Mouse (Mus musculus): Measurements from ENCODE around the gene Foxred2. TPM values are rescaled to one million over a fixed set of nuclear protein-coding genes. Genes with fewer than 3 reads are reported as not detected.

Foxred2 gene
- polyA plus RNA-seq, 1 experiment: 2.4 TPM

DNA sequence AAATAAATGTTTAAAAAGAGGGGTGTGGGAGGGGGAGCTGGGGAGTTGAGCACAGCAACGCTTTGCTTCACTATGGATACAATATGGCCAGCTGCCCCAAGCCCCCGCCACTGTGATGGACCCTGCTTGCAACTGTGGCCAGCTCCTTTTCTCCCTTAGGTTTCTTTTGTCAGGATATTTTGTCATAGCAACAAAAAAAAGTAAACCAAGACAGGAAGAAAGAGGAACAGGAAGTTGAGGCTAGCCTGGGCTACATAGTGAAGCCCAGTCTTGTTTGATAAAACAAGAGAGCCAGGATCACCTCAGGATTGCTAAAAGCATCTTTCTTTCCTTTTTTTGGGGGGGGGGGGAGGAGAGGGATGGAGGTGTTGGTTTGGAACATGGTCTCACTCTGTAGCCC is 31.3 kb downstream of the Foxred2 start:
- WGBS: 98% methylated on average over 2 of the region's 2 CpGs
- TF ChIP-seq POLR2A (IDR thresholded peaks at IDR 0.05; ENCODE audit: borderline replicate concordance, extremely low read depth, low read depth, low read length): no peak
- no peak for TF ChIP-seq CTCF (IDR thresholded peaks at IDR 0.05; ENCODE audit: insufficient read depth, low read length)
- no peaks in the 10 kb centered on the region; the same call in 1 of the 2 replicates for H3K4me1 ChIP-seq (ENCODE audit: control insufficient read depth, insufficient read depth, low read length)

DNA sequence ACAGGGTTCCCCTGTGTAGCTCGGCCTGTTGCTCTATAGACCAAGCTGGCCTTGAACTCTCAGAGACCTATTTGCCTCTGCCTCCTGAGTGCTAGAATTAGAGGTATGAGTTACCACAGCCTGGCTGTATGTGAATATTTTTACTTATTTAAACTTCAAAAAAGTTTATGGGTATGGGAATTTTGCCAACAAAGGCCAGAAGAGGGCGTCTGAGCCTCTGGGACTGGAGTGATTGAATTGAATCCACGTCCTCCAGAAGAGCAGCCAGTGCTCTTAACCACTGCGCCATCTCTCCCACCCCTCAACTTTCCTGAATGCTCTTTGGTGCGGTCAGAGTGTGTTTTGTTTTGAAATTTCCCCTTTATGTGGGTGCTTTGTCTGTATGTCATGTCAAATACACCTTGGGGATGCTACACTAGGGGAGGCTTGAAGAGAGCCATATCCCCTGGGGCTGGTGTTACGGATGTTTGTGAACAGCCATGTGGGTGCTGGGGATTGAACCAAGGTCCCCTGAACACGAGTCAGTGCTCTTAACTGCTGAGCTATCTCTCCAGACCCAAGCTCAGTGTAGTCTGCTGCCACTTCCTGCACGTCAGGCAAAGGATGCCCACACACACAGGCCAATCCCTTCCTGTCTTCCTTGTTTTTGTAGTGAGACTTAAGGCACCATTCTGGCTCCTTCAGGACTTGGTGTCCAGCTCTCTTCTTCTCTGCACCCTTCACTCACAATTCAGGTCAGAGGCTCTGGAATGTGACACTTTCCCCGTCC is 33.1 kb downstream of the Foxred2 start:
- Histone ChIP-seq H3K4me1 (ENCODE audit: control insufficient read depth, insufficient read depth, low read length) (peaks cover 4% of the 10 kb centered on the region; the same call in 1 of the 2 replicates), H3K4me3 (replicated peaks; ENCODE audit: extremely low read depth, low read depth, low read length) (no peak overlapping the region)
- WGBS: 58% methylated on average over 9 of the region's 9 CpGs
- no peak for DNase-seq
- TF ChIP-seq POLR2A (IDR thresholded peaks at IDR 0.05; ENCODE audit: borderline replicate concordance, extremely low read depth, low read depth, low read length) (no peak), CTCF (IDR thresholded peaks at IDR 0.05; ENCODE audit: insufficient read depth, low read length) (no peak)

More for the DNA sequence above, 31.3 kb downstream of the Foxred2 start:
- H3K4me3 ChIP-seq (replicated peaks; ENCODE audit: extremely low read depth, low read depth, low read length): no peak overlapping the region
- no peak for DNase-seq

DNA sequence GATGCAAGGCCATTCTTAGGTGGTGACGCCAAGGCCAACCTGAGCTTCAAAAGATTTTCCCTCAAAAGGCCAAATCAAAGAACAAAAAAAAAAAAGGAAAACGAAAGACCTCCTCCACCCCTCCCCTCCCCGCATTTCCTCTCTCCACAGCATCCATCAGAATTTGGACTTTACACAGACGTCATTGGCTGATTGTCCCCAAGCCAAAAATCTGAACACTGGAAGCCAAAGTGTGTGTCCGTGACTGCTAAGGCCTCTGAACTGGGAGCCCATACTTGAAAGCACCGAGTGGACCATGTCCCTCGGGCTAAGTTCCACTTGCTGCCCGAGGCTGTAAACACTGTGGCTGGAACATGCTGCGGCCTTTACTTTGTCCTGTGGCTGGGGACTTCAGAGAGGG is 33.8 kb downstream of the Foxred2 start:
- peaks cover 4% of the 10 kb centered on the region; the same call in 1 of the 2 replicates for H3K4me1 ChIP-seq (ENCODE audit: control insufficient read depth, insufficient read depth, low read length)
- TF ChIP-seq POLR2A (IDR thresholded peaks at IDR 0.05; ENCODE audit: borderline replicate concordance, extremely low read depth, low read depth, low read length): no peak
- TF ChIP-seq CTCF (IDR thresholded peaks at IDR 0.05; ENCODE audit: insufficient read depth, low read length): no peak
- 72% methylated on average over 9 of the region's 9 CpGs for WGBS
- DNase-seq: no peak
- H3K4me3 ChIP-seq (replicated peaks; ENCODE audit: extremely low read depth, low read depth, low read length): no peak overlapping the region

DNA sequence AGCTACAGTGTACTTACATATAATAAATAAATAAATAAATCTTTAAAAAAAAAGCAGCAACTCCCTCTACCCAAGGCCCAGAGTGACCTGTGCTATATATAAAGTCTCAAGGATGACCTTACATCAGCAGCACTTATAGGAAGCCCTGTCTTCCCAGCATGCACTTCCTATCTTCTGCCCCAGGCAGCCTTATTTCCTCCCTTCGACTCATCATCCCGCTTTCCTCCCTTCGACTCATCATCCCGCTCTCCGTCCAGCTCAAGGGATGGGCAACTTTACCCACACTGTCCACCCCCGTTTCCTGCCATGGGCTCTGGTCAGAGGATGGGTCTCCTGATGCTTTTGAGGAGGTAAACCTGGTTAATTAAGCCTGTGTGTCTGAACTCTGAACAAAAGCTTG is 34.9 kb downstream of the Foxred2 start:
- no peak overlapping the region for H3K4me3 ChIP-seq (replicated peaks; ENCODE audit: extremely low read depth, low read depth, low read length)
- no peak for DNase-seq
- WGBS: 77% methylated on average over 6 of the region's 6 CpGs
- peaks cover 4% of the 10 kb centered on the region; the same call in 1 of the 2 replicates for H3K4me1 ChIP-seq (ENCODE audit: control insufficient read depth, insufficient read depth, low read length)
- TF ChIP-seq POLR2A (IDR thresholded peaks at IDR 0.05; ENCODE audit: borderline replicate concordance, extremely low read depth, low read depth, low read length) (no peak), CTCF (IDR thresholded peaks at IDR 0.05; ENCODE audit: insufficient read depth, low read length) (no peak)

DNA sequence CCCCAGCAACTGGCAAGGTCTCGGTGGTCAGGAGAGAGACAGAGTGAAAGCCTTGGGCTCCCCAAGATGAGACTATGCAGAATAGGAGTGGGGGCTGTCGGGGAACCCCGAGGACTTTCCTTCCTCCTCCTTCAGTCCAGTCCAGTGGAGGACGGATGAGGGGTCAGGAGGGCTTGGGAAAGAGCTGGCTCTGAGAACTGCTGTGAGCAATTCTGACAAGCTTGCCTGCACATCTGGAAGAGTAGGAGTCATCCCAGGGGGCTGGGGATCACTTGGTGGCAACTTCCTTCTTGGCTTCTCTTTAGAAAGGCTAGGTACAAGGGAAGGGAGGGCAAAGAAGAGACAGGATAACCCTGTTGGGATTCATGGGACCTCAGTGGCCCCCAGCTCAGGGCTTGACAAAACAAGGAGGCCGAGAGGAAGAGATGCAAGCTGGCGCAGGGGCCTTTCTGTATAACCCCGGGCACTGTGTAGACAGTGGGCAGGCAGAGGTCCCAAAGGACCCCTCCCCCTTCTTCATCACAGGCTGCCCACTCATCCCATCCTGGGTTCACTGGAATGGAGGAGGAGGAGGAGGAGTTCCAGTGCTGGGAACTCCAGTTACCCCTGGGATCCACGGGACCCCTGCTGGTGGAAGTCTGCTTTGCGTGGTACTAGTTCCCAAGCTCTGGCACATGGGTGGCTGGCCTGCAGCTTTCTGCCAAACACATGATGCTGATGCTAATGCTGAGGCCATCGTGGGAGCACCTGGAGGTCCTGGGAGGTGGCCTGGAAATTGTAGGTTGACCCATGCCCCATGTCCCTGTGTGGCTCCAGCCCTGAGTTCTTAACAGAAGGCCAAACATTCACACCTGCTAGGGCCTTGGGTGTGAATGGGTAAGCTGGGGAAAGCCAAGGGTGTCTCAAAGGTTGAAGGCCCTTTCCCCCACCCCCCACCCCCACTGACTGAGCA is 35.7 kb downstream of the Foxred2 start:
- no peak for DNase-seq
- Histone ChIP-seq H3K4me3 (replicated peaks; ENCODE audit: extremely low read depth, low read depth, low read length) (no peak overlapping the region), H3K4me1 (ENCODE audit: control insufficient read depth, insufficient read depth, low read length) (peaks cover 4% of the 10 kb centered on the region; the same call in 1 of the 2 replicates)
- TF ChIP-seq POLR2A (IDR thresholded peaks at IDR 0.05; ENCODE audit: borderline replicate concordance, extremely low read depth, low read depth, low read length): no peak
- no peak for TF ChIP-seq CTCF (IDR thresholded peaks at IDR 0.05; ENCODE audit: insufficient read depth, low read length)
- WGBS: 70% methylated on average over 10 of the region's 10 CpGs

DNA sequence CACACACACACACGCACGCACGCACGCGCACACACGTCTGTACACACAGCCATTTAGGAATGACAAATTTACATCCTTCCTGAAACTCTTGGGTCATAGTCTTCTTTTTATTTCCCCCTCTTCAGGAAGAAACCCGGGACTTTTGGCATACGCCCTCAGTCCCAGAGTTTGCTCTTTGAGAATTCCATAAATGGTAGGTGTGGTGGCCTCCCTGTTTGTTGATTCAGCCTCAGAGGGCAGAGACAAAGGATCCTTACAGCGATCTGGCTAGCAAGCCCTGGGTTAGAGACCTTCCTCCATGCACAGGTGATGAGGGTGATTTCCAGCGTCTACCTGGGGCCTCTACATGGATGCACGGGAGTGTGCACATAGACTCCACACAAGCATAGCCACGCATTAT is 37.1 kb downstream of the Foxred2 start:
- TF ChIP-seq POLR2A (IDR thresholded peaks at IDR 0.05; ENCODE audit: borderline replicate concordance, extremely low read depth, low read depth, low read length) (no peak), CTCF (IDR thresholded peaks at IDR 0.05; ENCODE audit: insufficient read depth, low read length) (no peak)
- 42% methylated on average over 12 of the region's 12 CpGs for WGBS
- no peak for DNase-seq
- Histone ChIP-seq H3K4me1 (ENCODE audit: control insufficient read depth, insufficient read depth, low read length) (peaks cover 4% of the 10 kb centered on the region), H3K4me3 (replicated peaks; ENCODE audit: extremely low read depth, low read depth, low read length) (no peak overlapping the region)

DNA sequence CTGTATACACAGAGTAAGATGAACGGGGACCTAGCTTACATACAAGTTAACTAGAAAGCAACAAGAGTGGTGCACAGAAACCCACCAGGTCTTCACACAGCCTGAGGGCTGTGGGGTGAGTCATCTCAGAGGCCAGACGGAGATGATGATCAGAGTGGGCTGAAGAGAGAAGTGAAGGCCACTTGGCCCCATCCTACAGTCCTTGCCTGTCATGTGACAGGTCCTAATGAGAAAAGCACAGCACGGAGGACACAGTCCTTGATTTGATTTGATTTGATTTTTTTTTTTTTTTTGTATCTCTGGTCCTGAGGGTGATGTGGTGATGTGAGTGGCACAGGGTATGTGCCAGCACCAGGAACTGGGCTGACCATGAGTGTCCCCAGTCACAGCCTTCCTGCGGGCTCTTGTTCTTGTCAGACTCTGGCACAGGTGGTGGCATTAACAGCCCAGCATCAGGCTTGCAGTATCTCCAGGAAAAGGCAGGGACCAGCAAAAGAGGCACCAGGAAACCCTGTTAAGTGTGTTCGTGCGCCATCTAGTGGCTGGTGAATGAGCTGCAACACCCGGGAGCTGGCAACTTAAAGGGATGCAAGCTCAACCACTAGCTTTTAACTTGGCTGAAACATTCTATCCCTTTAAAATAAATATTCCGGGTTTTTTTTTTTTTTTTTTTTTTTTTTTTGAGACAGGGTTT is 39.5 kb downstream of the Foxred2 start:
- DNase-seq: peak; percentile 90
- TF ChIP-seq POLR2A (IDR thresholded peaks at IDR 0.05; ENCODE audit: borderline replicate concordance, extremely low read depth, low read depth, low read length): no peak
- TF ChIP-seq CTCF (IDR thresholded peaks at IDR 0.05; ENCODE audit: insufficient read depth, low read length): peak; percentile 93
- 31% methylated on average over 8 of the region's 8 CpGs for WGBS
- Histone ChIP-seq H3K4me3 (replicated peaks; ENCODE audit: extremely low read depth, low read depth, low read length) (no peak overlapping the region), H3K4me1 (ENCODE audit: control insufficient read depth, insufficient read depth, low read length) (peaks cover 12% of the 10 kb centered on the region)

DNA sequence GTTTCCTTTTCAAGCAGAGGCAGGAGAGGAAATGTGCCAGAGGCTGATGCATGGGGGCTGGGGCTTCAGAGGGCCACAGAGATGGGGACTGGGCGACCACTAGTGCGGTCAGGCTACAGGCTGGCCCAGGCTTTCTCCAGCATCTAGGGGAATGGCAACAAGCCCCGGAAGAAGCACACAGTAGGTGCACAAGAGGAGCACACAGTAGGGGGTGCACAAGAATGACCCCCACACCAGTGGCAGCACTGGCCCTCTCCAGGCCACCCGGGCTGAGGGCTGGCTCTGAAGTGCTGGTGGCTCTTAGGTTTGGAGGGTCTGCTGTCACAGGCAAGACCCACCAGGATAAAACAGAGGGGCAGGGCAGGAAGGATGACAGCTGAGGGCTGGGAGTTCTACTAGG is 41.2 kb downstream of the Foxred2 start:
- no peak for DNase-seq
- no peak for TF ChIP-seq POLR2A (IDR thresholded peaks at IDR 0.05; ENCODE audit: borderline replicate concordance, extremely low read depth, low read depth, low read length)
- no peak for TF ChIP-seq CTCF (IDR thresholded peaks at IDR 0.05; ENCODE audit: insufficient read depth, low read length)
- 97% methylated on average over 4 of the region's 4 CpGs for WGBS

DNA sequence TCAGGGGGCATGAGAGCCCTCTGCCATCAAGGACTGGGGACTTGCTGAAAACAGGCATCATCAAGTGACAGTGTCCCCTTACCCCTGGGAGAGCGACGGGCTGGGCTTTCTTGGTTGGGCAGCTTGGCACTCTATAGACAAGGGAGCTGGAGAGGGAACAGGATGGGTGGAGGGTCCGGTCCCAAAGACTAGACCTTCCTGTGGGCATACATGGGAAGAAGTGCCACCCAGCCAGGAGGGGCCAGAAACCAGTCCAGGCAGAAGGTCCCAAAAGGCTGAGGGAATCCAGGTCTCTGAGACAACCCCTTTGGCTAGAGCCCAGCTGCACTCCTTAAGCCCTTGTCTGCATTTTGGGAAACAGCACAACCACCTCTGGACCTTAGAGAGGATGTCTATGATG is 42.0 kb downstream of the Foxred2 start:
- H3K4me1 ChIP-seq (ENCODE audit: control insufficient read depth, insufficient read depth, low read length): peaks cover 14% of the 10 kb centered on the region
- no peak for DNase-seq
- no peak overlapping the region for H3K4me3 ChIP-seq (replicated peaks; ENCODE audit: extremely low read depth, low read depth, low read length)
- TF ChIP-seq CTCF (IDR thresholded peaks at IDR 0.05; ENCODE audit: insufficient read depth, low read length) (no peak), POLR2A (IDR thresholded peaks at IDR 0.05; ENCODE audit: borderline replicate concordance, extremely low read depth, low read depth, low read length) (peak; percentile 37; the same call in 1 of the 2 replicates)
- WGBS: 69% methylated on average over 3 of the region's 3 CpGs

More for the DNA sequence above, 41.2 kb downstream of the Foxred2 start:
- Histone ChIP-seq H3K4me3 (replicated peaks; ENCODE audit: extremely low read depth, low read depth, low read length) (no peak overlapping the region), H3K4me1 (ENCODE audit: control insufficient read depth, insufficient read depth, low read length) (peaks cover 16% of the 10 kb centered on the region)
